Mouse (Mus musculus): ENCODE measurements around the gene Rgs14. TPM values are rescaled to one million over a fixed set of nuclear protein-coding genes. Genes with fewer than 3 reads are reported as not detected.
A peak's percentile ranks its signal among the peaks of the same experiment; 100 is the strongest.

Rgs14 gene
- 1.3 and 1.5 TPM in 2 replicates for polyA plus RNA-seq (2015; fragmentation: Nextera tagmentation; extraction: Ambion mirVana)

DNA sequence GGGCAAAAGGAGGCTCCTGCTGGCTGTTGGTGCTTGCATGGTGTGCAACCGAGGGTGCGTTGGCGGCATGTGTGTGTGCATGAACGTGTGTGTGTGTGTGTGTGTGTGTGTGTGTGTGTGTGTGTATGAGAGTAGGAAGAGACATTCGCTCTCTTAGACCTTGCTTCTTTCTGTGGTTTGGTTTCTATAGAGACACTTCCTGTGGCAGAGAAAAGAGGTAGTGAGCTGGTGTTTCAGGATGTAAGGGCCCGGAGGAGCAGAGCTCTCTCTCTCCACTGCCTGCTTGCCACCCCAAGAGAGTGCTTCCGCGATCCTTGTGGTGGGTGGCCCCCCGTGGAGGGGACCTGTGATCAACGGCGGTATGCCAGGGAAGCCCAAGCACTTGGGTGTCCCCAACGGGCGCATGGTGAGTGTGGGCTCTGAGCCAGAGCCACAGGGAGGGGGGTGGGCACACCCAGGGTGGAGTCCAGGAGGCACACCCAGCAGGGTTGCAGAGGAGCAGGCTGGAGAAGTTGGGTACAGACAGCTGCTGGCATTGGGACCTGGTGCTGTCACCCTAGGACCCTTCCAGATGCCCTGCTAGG is at the start of gene Rgs14:
Gene Rgs14 (plus strand): TSS at position 202 of the 584 bp plus-strand sequence.
- Histone ChIP-seq H3K9me3 (no peaks in the 10 kb centered on the region), H3K27me3 (peaks cover 55% of the 10 kb centered on the region), H3K9ac (peak within 1 kb of the TSS; percentile 25; the same call in 1 of the 2 replicates), H3K36me3 (no peaks in the 10 kb centered on the region), H3K4me2 (replicated peaks) (0 out of 2 replicates have a peak within 1 kb of the TSS, but pooled peaks have one; percentile 31), H3K4me1 (no peaks in the 10 kb centered on the region), H3K4me3 (no peak within 1 kb of the TSS), H3K27ac (no peak within 1 kb of the TSS)
- WGBS: 54% methylated on average over 13 of the region's 13 CpGs
- no peak for ATAC-seq (ENCODE audit: low FRiP score, low read depth)

DNA sequence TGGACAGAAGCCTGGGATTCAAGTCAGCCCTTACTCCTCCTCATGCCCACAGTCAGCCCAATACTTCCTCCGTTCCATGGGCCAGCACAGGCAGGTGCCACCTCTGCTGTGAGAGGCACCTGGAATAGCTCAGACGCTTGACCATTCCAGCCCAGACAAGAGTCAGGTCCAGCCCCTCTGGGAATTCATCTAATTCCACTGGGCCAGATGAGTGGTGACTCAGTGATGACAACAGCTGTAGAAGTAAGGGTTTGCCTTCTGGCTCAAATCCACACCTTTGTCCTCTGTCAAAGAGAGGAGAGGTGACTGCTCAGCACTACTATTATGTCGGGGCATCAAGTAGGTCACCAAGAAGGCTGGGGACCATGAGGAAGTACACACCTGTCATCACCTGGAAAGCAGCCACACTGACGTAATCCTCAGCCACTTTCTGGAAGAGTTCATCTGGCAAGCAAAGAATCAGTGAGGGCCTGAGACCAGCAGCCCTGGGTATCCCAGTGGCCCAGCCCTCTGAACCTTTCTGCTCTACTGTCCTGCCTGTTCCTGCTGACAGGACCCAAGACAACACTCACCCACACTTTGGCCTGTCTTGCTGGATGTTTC is 49.5 kb upstream of the Rgs14 start, which contains the start of gene Prelid1:
Gene Prelid1 (plus strand): TSS at position 570 of the 603 bp plus-strand sequence.
- no peaks in the 10 kb centered on the region for H3K9me3 ChIP-seq
- H3K9ac ChIP-seq: peak within 1 kb of the TSS; percentile 97
- peak within 1 kb of the TSS; percentile 88 for H3K4me2 ChIP-seq (replicated peaks)
- peaks cover 32% of the 10 kb centered on the region for H3K4me1 ChIP-seq
- peaks cover 72% of the 10 kb centered on the region for H3K36me3 ChIP-seq
- no peak for ATAC-seq (ENCODE audit: low FRiP score, low read depth)
- H3K27me3 ChIP-seq: no peaks in the 10 kb centered on the region
- 77% methylated on average over 4 of the region's 4 CpGs for WGBS
- H3K27ac ChIP-seq: no peak within 1 kb of the TSS; the same call in 1 of the 2 replicates
- H3K4me3 ChIP-seq: peak within 1 kb of the TSS; percentile 96

DNA sequence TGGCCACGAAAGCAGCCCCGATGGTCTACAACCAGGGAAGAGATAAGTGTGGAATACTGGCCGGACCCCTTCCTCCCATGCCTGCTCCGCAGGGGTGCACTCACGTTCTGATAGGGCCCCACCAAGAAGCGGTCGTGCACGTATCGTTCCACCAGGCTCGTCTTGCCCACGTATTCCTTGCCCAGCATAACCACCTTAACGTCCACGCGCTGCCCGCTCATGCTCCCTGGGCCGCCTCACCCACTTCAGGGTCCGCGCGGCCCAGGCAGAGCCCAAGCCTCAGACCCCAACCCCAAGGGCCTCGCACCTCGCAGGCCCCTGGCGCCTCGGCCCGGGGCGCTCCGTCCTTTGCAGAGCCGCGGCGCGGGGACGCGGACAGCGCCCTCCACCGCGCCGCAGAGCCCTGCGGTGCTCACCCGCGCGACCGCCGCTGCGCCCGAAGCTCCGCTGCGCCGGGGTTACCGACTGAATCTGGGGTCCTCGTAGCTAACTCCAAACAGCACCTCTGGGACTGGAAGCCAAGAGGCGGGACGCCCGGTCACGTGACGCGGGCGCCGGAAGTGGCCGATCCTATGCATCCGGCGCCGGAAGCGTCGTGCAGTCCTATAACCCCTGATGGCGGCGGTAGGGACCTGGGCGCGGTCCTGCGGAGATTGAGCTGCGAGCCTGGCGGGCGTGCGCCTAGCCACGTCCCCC is 48.0 kb upstream of the Rgs14 start, which contains the start of gene Rab24:
Gene Rab24 (minus strand): TSS at position 513 of the 696 bp plus-strand sequence.
- WGBS: under 1% methylated on average over 73 of the region's 73 CpGs

DNA sequence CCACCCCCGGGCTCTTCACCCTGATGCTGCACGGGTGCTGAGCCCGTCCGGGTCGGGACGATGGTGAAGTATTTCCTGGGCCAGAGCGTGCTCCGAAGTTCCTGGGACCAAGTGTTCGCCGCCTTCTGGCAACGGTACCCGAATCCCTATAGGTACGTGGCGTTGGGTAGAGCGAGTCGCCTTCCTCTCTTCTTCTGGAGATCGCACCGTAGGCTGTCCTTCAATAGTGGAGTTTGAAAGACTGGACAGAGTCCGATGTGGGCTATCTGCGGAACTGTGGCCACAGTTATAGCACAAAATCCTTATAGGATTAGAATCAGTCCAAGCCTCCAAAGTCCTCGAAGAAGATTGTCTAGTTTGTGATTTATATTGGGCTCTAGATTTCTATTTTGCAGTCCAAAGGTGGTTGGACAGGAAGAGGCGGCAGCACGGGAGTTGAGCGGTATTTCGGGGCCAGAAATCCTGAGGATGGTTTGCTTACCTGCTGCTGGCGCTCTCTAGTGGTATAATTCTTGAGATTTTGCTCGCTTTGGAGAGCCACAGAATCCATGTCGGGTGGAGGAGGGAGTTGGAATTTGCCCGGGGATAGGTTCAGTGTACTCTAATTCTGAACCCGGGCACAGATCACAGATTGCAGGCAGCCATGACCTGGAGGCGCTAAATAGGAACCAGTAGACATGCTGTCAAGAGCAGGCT is 47.3 kb upstream of the Rgs14 start:
- peak overlapping the region; percentile 88 for H3K4me2 ChIP-seq (replicated peaks)
- peaks cover 73% of the 10 kb centered on the region for H3K36me3 ChIP-seq
- peak overlapping the region; percentile 97 for H3K9ac ChIP-seq
- ATAC-seq (ENCODE audit: low FRiP score, low read depth): no peak
- H3K4me1 ChIP-seq: peaks cover 36% of the 10 kb centered on the region
- peak overlapping the region; percentile 96 for H3K4me3 ChIP-seq
- under 1% methylated on average over 31 of the region's 31 CpGs for WGBS
- H3K27me3 ChIP-seq: no peaks in the 10 kb centered on the region
- H3K9me3 ChIP-seq: no peaks in the 10 kb centered on the region
- H3K27ac ChIP-seq: peak overlapping the region; percentile 81

More for the DNA sequence above, 48.0 kb upstream of the Rgs14 start, which contains the start of gene Rab24:
- H3K27ac ChIP-seq: peak within 1 kb of the TSS; percentile 81
- H3K9ac ChIP-seq: peak within 1 kb of the TSS; percentile 97
- H3K36me3 ChIP-seq: peaks cover 74% of the 10 kb centered on the region
- peak within 1 kb of the TSS; percentile 96 for H3K4me3 ChIP-seq
- H3K9me3 ChIP-seq: no peaks in the 10 kb centered on the region
- H3K27me3 ChIP-seq: no peaks in the 10 kb centered on the region
- ATAC-seq (ENCODE audit: low FRiP score, low read depth): peak; percentile 91
- peaks cover 32% of the 10 kb centered on the region for H3K4me1 ChIP-seq
- peak within 1 kb of the TSS; percentile 88 for H3K4me2 ChIP-seq (replicated peaks)

DNA sequence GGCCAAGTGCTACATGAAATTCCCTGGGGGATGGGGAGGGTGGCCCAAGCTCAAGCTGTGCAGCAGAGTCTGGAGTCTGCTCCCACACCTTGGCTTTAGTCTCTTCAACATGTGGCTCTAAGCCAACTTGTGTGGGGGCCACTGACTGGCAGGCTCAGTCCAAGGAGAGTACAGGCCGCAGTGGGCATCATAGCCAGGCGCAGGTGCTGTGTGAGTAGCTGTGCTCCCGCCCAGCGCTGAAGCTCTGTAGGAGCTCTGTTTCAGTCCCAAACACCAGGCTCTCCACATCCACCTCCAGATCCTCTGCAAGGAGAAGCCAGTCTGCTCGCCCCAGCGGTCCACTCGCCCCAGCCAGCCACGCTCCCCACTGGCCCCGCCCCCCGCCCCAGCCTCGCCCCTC is 43.9 kb upstream of the Rgs14 start:
- Histone ChIP-seq H3K9ac (no peak overlapping the region), H3K9me3 (no peaks in the 10 kb centered on the region), H3K4me1 (peaks cover 54% of the 10 kb centered on the region), H3K4me2 (replicated peaks) (no peak overlapping the region), H3K27ac (no peak overlapping the region), H3K36me3 (peaks cover 42% of the 10 kb centered on the region), H3K27me3 (no peaks in the 10 kb centered on the region), H3K4me3 (no peak overlapping the region)
- WGBS: 86% methylated on average over 11 of the region's 11 CpGs
- ATAC-seq (ENCODE audit: low FRiP score, low read depth): no peak

DNA sequence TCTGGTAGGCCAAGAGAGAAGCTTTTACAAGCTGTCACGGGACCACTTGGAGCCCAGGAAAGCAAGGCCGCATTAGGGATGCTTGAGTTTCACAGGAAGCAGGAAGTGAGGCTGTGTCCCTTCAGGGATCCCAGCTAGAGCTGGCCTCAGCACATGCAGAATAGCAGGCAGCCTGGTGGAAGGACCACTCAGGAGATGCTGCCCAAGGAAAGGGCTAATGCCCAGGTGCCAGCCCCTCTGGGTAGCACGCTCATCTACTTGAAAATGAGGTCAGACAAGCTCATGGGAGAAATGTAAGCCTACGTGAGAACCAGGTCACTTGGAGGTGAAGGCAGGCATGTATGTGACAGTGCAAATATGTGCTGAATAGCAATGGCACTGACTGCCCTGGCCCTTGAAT is 42.4 kb upstream of the Rgs14 start:
- Histone ChIP-seq H3K36me3 (peaks cover 41% of the 10 kb centered on the region), H3K4me2 (replicated peaks) (peak overlapping the region; percentile 88; the same call in 1 of the 2 replicates), H3K9me3 (no peaks in the 10 kb centered on the region), H3K4me3 (no peak overlapping the region), H3K27ac (no peak overlapping the region), H3K9ac (0 out of 2 replicates have a peak overlapping the region, but pooled peaks have one; percentile 8), H3K4me1 (peaks cover 54% of the 10 kb centered on the region), H3K27me3 (no peaks in the 10 kb centered on the region)
- no peak for ATAC-seq (ENCODE audit: low FRiP score, low read depth)
- 56% methylated on average over 4 of the region's 4 CpGs for WGBS

DNA sequence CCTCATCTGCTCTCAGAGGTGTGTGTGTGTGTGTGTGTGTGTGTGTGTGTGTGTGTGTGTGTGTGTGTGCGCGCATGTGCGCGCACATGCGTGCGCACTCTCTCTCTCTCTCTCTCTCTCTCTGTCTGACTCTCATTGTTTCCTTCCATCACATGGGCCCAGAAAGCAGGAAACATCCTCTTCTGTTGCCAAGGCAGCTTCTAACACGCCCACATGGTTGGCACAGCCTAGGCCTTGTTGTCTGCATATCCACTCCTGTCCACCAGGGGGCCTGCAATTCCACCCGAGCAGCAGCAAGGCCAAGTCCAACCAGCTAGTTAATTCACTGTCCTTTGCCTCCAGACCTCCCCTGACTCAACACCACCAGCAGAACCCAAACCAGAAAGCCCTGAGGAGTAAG is 41.9 kb upstream of the Rgs14 start:
- H3K9me3 ChIP-seq: no peaks in the 10 kb centered on the region
- H3K4me1 ChIP-seq: peaks cover 53% of the 10 kb centered on the region
- peak overlapping the region; percentile 74 for H3K4me3 ChIP-seq
- 52% methylated on average over 8 of the region's 8 CpGs for WGBS
- H3K36me3 ChIP-seq: peaks cover 41% of the 10 kb centered on the region
- ATAC-seq (ENCODE audit: low FRiP score, low read depth): no peak
- peak overlapping the region; percentile 79; the same call in 1 of the 2 replicates for H3K9ac ChIP-seq
- H3K27ac ChIP-seq: no peak overlapping the region
- H3K4me2 ChIP-seq (replicated peaks): peak overlapping the region; percentile 88
- H3K27me3 ChIP-seq: no peaks in the 10 kb centered on the region

DNA sequence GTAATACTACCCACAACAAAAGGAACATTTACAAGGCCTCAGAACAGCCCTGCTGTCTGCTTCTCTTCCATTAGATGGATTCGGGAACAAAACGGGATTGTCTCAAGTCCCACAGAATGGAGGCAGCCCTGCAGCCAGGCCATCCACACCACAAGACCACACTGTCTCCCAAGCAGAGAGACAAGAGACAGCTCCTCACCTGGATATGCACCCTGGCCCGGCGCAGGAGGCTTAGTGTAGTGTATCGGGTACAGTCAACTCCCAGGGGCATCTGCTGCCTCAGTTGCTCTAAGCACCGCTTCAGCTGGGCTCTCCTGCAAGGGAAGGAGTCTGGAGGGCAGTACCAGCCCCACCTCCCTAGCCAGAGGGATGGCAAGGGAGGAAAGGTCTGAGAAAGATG is 41.4 kb upstream of the Rgs14 start:
- no peak for ATAC-seq (ENCODE audit: low FRiP score, low read depth)
- H3K4me2 ChIP-seq (replicated peaks): peak overlapping the region; percentile 88
- H3K4me1 ChIP-seq: peaks cover 47% of the 10 kb centered on the region
- peak overlapping the region; percentile 79 for H3K9ac ChIP-seq
- H3K9me3 ChIP-seq: no peaks in the 10 kb centered on the region
- peaks cover 39% of the 10 kb centered on the region for H3K36me3 ChIP-seq
- WGBS: 85% methylated on average over 6 of the region's 6 CpGs
- H3K4me3 ChIP-seq: peak overlapping the region; percentile 74
- H3K27ac ChIP-seq: no peak overlapping the region
- no peaks in the 10 kb centered on the region for H3K27me3 ChIP-seq

DNA sequence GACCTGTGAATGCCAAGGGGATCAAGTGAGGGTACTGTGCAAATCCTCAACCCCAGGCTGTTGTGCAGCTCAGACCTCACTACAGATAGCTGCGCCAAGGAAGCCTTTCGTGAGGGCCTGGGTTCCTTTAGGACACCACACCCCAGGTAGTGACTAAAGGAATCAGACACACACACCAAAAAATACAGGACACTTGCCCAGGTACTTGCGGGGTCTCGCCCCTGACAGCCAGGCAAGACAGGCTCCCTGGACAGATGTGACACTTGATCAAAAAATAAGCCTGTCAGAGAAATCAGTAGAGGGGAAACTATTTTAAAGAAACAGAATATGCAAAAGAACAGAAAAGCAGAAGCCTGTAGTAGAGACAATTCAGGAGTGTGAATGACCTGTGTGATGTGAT is 40.9 kb upstream of the Rgs14 start:
- Histone ChIP-seq H3K4me1 (peaks cover 43% of the 10 kb centered on the region), H3K27me3 (no peaks in the 10 kb centered on the region), H3K36me3 (peaks cover 34% of the 10 kb centered on the region), H3K9ac (peak overlapping the region; percentile 79), H3K4me3 (peak overlapping the region; percentile 74), H3K9me3 (no peaks in the 10 kb centered on the region), H3K4me2 (replicated peaks) (peak overlapping the region; percentile 88), H3K27ac (no peak overlapping the region)
- WGBS: 86% methylated on average over 4 of the region's 4 CpGs
- no peak for ATAC-seq (ENCODE audit: low FRiP score, low read depth)

DNA sequence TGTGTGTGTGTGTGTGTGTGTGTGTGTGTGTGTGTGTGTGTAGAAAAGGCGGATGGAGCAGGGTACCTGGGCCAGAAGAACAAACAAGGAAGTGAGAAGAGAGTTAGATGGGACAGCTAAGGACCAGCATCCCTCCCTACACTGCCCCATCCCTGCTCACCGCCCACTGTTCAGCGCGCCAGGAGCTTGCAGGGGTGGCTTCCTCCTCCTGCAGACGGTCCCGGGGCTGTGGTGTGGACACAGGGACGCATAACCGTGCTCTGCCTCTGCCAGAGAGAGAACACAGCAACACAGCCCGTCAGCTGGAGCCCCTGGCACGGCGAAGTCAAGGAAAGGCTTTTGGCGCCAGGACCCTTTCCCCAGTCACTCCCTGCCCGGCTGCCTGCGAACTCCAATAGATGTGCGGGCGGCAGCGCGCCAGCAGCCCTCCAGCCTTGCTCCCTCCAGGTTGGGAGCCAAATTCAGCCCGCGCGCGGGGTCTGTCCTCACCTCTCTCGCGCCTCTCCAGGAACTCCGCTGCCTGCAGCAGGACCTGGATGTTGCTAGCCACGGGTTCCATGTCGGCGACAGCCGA is 40.3 kb upstream of the Rgs14 start:
- peak overlapping the region; percentile 79 for H3K9ac ChIP-seq
- H3K27ac ChIP-seq: peak overlapping the region; percentile 73
- ATAC-seq (ENCODE audit: low FRiP score, low read depth): peak; percentile 28
- 1% methylated on average over 28 of the region's 29 CpGs for WGBS
- H3K4me2 ChIP-seq (replicated peaks): peak overlapping the region; percentile 88
- H3K27me3 ChIP-seq: no peaks in the 10 kb centered on the region
- peak overlapping the region; percentile 74 for H3K4me3 ChIP-seq
- peaks cover 37% of the 10 kb centered on the region for H3K4me1 ChIP-seq
- no peaks in the 10 kb centered on the region for H3K9me3 ChIP-seq
- H3K36me3 ChIP-seq: peaks cover 29% of the 10 kb centered on the region
